Mouse (Mus musculus): ENCODE results near the gene Slc18b1.
"Not testable (repeated sequence)": the region's sequence is repeated elsewhere in the genome, so short reads cannot be mapped to it uniquely, and the experiment has no call there.

The Slc18b1 gene

GRCm38 (mm10) chr10:23796551-23797503 lies at the start of gene Slc18b1:
TSS of gene Slc18b1 (plus strand) at chr10:23796986.
- no peak for DNase-seq (ENCODE audit: low spot score)

- no peak for DNase-seq (ENCODE audit: low spot score)
These were observed 42.6 kb upstream of the Slc18b1 start for GRCm38 (mm10) chr10:23754166-23754565.

- no peak for DNase-seq (ENCODE audit: low spot score)
These were observed 19.4 kb upstream of the Slc18b1 start for GRCm38 (mm10) chr10:23777288-23777945.

GRCm38 (mm10) chr10:23780539-23781275 lies 16.1 kb upstream of the Slc18b1 start:
- DNase-seq (ENCODE audit: low spot score) = no peak

- DNase-seq (ENCODE audit: low spot score) = no peak
These were observed 14.7 kb upstream of the Slc18b1 start for GRCm38 (mm10) chr10:23781760-23782735.

GRCm38 (mm10) chr10:23782855-23783492 lies 13.8 kb upstream of the Slc18b1 start:
- no peak for DNase-seq (ENCODE audit: low spot score)

- no peak for DNase-seq (ENCODE audit: low spot score)
These were observed 13.3 kb upstream of the Slc18b1 start for GRCm38 (mm10) chr10:23783493-23783884.

GRCm38 (mm10) chr10:23784121-23784520 lies 12.7 kb upstream of the Slc18b1 start:
- no peak for DNase-seq (ENCODE audit: low spot score)

GRCm38 (mm10) chr10:23785599-23785998 lies 11.2 kb upstream of the Slc18b1 start:
- not testable (repeated sequence) for DNase-seq (ENCODE audit: low spot score)

- DNase-seq (ENCODE audit: low spot score) = no peak
These were observed 10.7 kb upstream of the Slc18b1 start for GRCm38 (mm10) chr10:23786040-23786439.

GRCm38 (mm10) chr10:23786631-23787038 lies 10.2 kb upstream of the Slc18b1 start:
- peak; percentile 6 for DNase-seq (ENCODE audit: low spot score)

GRCm38 (mm10) chr10:23787062-23787821 lies 9.5 kb upstream of the Slc18b1 start, which contains the start of gene Rps12:
TSS of gene Rps12 (minus strand) at chr10:23787275.
- peak; percentile 99 for DNase-seq (ENCODE audit: low spot score)

GRCm38 (mm10) chr10:23788056-23788600 lies 8.7 kb upstream of the Slc18b1 start:
- DNase-seq (ENCODE audit: low spot score) = no peak

- no peak for DNase-seq (ENCODE audit: low spot score)
These were observed 790 bp upstream of the Slc18b1 start for GRCm38 (mm10) chr10:23795871-23796520.

GRCm38 (mm10) chr10:23797606-23798005 lies 820 bp downstream of the Slc18b1 start:
- DNase-seq (ENCODE audit: low spot score) = no peak

- DNase-seq (ENCODE audit: low spot score) = no peak
These were observed 1.4 kb downstream of the Slc18b1 start for GRCm38 (mm10) chr10:23798142-23798541.

- no peak for DNase-seq (ENCODE audit: low spot score)
These were observed 3.1 kb downstream of the Slc18b1 start for GRCm38 (mm10) chr10:23799933-23800332.

- DNase-seq (ENCODE audit: low spot score) = no peak
These were observed 6.1 kb downstream of the Slc18b1 start for GRCm38 (mm10) chr10:23802911-23803310.

- no peak for DNase-seq (ENCODE audit: low spot score)
These were observed 7.9 kb downstream of the Slc18b1 start for GRCm38 (mm10) chr10:23804665-23805064.
